Mouse (Mus musculus) lung, postnatal 0 days (tissue): ENCODE results near the gene Gpx6.

Experiments
- CTCF ChIP-seq: IDR thresholded peaks from 2 replicates; pipeline ENCODE4 v1.5.1; 2016; ENCODE audit warnings: antibody characterized with exemption, mild to moderate bottlenecking
- EP300 ChIP-seq: IDR thresholded peaks from 2 replicates; pipeline ENCODE4 v1.6.1; 2016; ENCODE audit warnings: antibody characterized with exemption, mild to moderate bottlenecking, control low read depth

DNA sequence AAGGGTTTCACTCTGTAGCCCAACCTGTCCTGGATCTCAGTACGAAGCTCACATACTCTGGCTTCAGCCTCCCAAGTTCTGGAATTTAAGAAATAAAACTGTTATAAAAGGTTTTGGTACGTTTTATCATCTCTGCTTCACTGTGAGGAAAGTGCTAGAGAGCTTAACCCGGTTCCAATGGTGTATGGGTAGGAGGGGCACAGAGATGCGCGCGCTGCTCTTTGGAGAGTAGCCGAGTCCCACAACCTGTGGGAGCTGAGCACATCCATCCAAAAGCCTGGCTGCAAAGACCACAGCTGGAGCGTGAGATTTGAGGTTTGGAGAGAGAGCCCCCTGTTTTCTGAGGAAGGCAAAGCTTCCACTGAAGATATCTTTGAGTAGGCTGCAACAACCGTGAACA is 15.5 kb downstream of the Gpx6 start:
- no peak for TF ChIP-seq CTCF
- TF ChIP-seq EP300, result no peak
